Mouse (Mus musculus) neural tube, embryonic 15.5 days (tissue): ENCODE data around the gene Palm2. TPM values are rescaled to one million over a fixed set of nuclear protein-coding genes. Genes with fewer than 3 reads are reported as not detected.

Experiments
- ATAC-seq: fragments of 200-750 bp; cut with Nextera tagmentation; 2 replicates; pipeline ENCODE4 v1.8.0; 2017; ENCODE audit warnings: mild to moderate bottlenecking, moderate TSS enrichment, moderate library complexity; ENCODE audit not compliant: low FRiP score
- H3K27ac ChIP-seq: fragments of 300-500 bp; sonication (generic); replicated peaks from 2 replicates; pipeline ENCODE4 v1.5.1; 2015; ENCODE audit warnings: mild to moderate bottlenecking, inconsistent platforms
- H3K27me3 ChIP-seq: fragments of 300-500 bp; sonication (generic); replicated peaks from 2 replicates; pipeline ENCODE4 v1.6.1; 2015; ENCODE audit warnings: inconsistent platforms
- H3K36me3 ChIP-seq: fragments of 300-500 bp; sonication (generic); 2 replicates; pipeline ENCODE4 v1.6.1; 2015; ENCODE audit warnings: inconsistent platforms
- H3K4me1 ChIP-seq: fragments of 300-500 bp; sonication (generic); 2 replicates; pipeline ENCODE4 v1.6.1; 2015; ENCODE audit warnings: inconsistent platforms
- H3K4me2 ChIP-seq: fragments of 300-500 bp; sonication (generic); 2 replicates; pipeline ENCODE4 v1.6.1; 2015; ENCODE audit warnings: inconsistent platforms, mild to moderate bottlenecking, moderate library complexity
- H3K4me3 ChIP-seq: fragments of 300-500 bp; sonication (generic); replicated peaks from 2 replicates; pipeline ENCODE4 v1.5.1; 2015; ENCODE audit warnings: mild to moderate bottlenecking, inconsistent platforms
- H3K9ac ChIP-seq: fragments of 300-500 bp; sonication (generic); replicated peaks from 2 replicates; pipeline ENCODE4 v1.6.1; 2015; ENCODE audit warnings: mild to moderate bottlenecking, inconsistent platforms
- H3K9me3 ChIP-seq: fragments of 300-500 bp; sonication (generic); replicated peaks from 2 replicates; pipeline ENCODE4 v1.6.1; 2016; ENCODE audit warnings: inconsistent platforms
- WGBS: fragments of 180-500 bp; shearing (Covaris S2); methylation state at CpG from one replicate; pipeline ENCODE4 v1.1.7; 2015; ENCODE audit warnings: mixed read lengths; 5-methylcytosine and 5-hydroxymethylcytosine counted together
- polyA plus RNA-seq: library from polyadenylated mRNA; unstranded; fragments of >200 nt; fragmentation: Nextera tagmentation; extraction: Ambion mirVana; gene quantifications from 2 replicates; pipeline ENCODE4 v1.2.1, GENCODE M21; 2015

Palm2 gene
- polyA plus RNA-seq, 1 experiment from 2014 or later, result 16.9 TPM

GRCm38 (mm10) chr4:57514003-57514937 lies 80.2 kb downstream of the Palm2 start:
- Histone ChIP-seq H3K4me3 (no peak overlapping the region), H3K4me1 (no peaks in the 10 kb centered on the region), H3K27ac (no peak overlapping the region), H3K9me3 (no peaks in the 10 kb centered on the region), H3K27me3 (no peaks in the 10 kb centered on the region), H3K4me2 (no peak overlapping the region), H3K9ac (no peak overlapping the region), H3K36me3 (no peaks in the 10 kb centered on the region)
- WGBS, result 72% methylated on average over 31 of the region's 31 CpGs
- ATAC-seq, result no peak

- Histone ChIP-seq H3K9ac (no peak overlapping the region), H3K36me3 (no peaks in the 10 kb centered on the region), H3K4me3 (no peak overlapping the region), H3K4me1 (no peaks in the 10 kb centered on the region), H3K27me3 (no peaks in the 10 kb centered on the region), H3K9me3 (no peaks in the 10 kb centered on the region), H3K27ac (no peak overlapping the region), H3K4me2 (no peak overlapping the region)
- 78% methylated on average over 2 of the region's 2 CpGs for WGBS
- no peak for ATAC-seq
Measured at GRCm38 (mm10) chr4:57515356-57515755, 81.3 kb downstream of the Palm2 start.

GRCm38 (mm10) chr4:57523456-57523855 lies 89.4 kb downstream of the Palm2 start:
- H3K4me2 ChIP-seq, result no peak overlapping the region
- H3K27ac ChIP-seq, result no peak overlapping the region
- no peaks in the 10 kb centered on the region for H3K27me3 ChIP-seq
- no peaks in the 10 kb centered on the region for H3K9me3 ChIP-seq
- 94% methylated on average over 15 of the region's 15 CpGs for WGBS
- no peaks in the 10 kb centered on the region for H3K36me3 ChIP-seq
- ATAC-seq, result no peak
- H3K9ac ChIP-seq, result no peak overlapping the region
- no peak overlapping the region for H3K4me3 ChIP-seq
- H3K4me1 ChIP-seq, result no peaks in the 10 kb centered on the region

GRCm38 (mm10) chr4:57524461-57524860 lies 90.4 kb downstream of the Palm2 start:
- Histone ChIP-seq H3K27me3 (no peaks in the 10 kb centered on the region), H3K4me2 (no peak overlapping the region), H3K36me3 (no peaks in the 10 kb centered on the region), H3K9ac (no peak overlapping the region), H3K4me1 (no peaks in the 10 kb centered on the region), H3K9me3 (no peaks in the 10 kb centered on the region), H3K4me3 (no peak overlapping the region), H3K27ac (no peak overlapping the region)
- no peak for ATAC-seq
- 75% methylated on average over 3 of the region's 3 CpGs for WGBS

- Histone ChIP-seq H3K9me3 (no peaks in the 10 kb centered on the region), H3K9ac (no peak overlapping the region), H3K4me3 (no peak overlapping the region), H3K4me2 (no peak overlapping the region), H3K4me1 (no peaks in the 10 kb centered on the region), H3K27me3 (no peaks in the 10 kb centered on the region), H3K27ac (no peak overlapping the region), H3K36me3 (no peaks in the 10 kb centered on the region)
- WGBS, result 86% methylated on average over 9 of the region's 9 CpGs
- ATAC-seq, result no peak
Measured at GRCm38 (mm10) chr4:57525221-57526011, 91.4 kb downstream of the Palm2 start.

- no peaks in the 10 kb centered on the region for H3K36me3 ChIP-seq
- H3K4me2 ChIP-seq, result no peak overlapping the region
- ATAC-seq, result no peak
- no peaks in the 10 kb centered on the region for H3K9me3 ChIP-seq
- no peaks in the 10 kb centered on the region for H3K27me3 ChIP-seq
- H3K9ac ChIP-seq, result no peak overlapping the region
- H3K4me3 ChIP-seq, result no peak overlapping the region
- no peak overlapping the region for H3K27ac ChIP-seq
- H3K4me1 ChIP-seq, result no peaks in the 10 kb centered on the region
Measured at GRCm38 (mm10) chr4:57528296-57528695, 94.2 kb downstream of the Palm2 start.

GRCm38 (mm10) chr4:57533686-57534085 lies 99.6 kb downstream of the Palm2 start:
- Histone ChIP-seq H3K4me2 (no peak overlapping the region), H3K36me3 (no peaks in the 10 kb centered on the region), H3K4me1 (no peaks in the 10 kb centered on the region; the same call in 1 of the 2 replicates), H3K9me3 (no peaks in the 10 kb centered on the region), H3K27ac (no peak overlapping the region), H3K4me3 (no peak overlapping the region), H3K27me3 (no peaks in the 10 kb centered on the region), H3K9ac (no peak overlapping the region)
- no peak for ATAC-seq
- 81% methylated on average over 6 of the region's 6 CpGs for WGBS

GRCm38 (mm10) chr4:57534232-57534631 lies 100.2 kb downstream of the Palm2 start:
- Histone ChIP-seq H3K4me2 (no peak overlapping the region), H3K27me3 (no peaks in the 10 kb centered on the region), H3K36me3 (no peaks in the 10 kb centered on the region), H3K9ac (no peak overlapping the region), H3K27ac (no peak overlapping the region), H3K4me3 (no peak overlapping the region), H3K4me1 (no peaks in the 10 kb centered on the region; the same call in 1 of the 2 replicates), H3K9me3 (no peaks in the 10 kb centered on the region)
- WGBS, result 70% methylated on average over 6 of the region's 6 CpGs
- no peak for ATAC-seq

- no peaks in the 10 kb centered on the region for H3K27me3 ChIP-seq
- H3K4me2 ChIP-seq, result no peak overlapping the region
- WGBS, result 89% methylated on average over 4 of the region's 4 CpGs
- no peak for ATAC-seq
- H3K4me1 ChIP-seq, result no peaks in the 10 kb centered on the region; the same call in 1 of the 2 replicates
- no peak overlapping the region for H3K9ac ChIP-seq
- H3K27ac ChIP-seq, result no peak overlapping the region
- no peak overlapping the region for H3K4me3 ChIP-seq
- H3K36me3 ChIP-seq, result no peaks in the 10 kb centered on the region
- H3K9me3 ChIP-seq, result no peaks in the 10 kb centered on the region
Measured at GRCm38 (mm10) chr4:57535087-57535486, 101.0 kb downstream of the Palm2 start.

GRCm38 (mm10) chr4:57538029-57538688 lies 104.1 kb downstream of the Palm2 start:
- H3K36me3 ChIP-seq, result no peaks in the 10 kb centered on the region
- H3K4me1 ChIP-seq, result no peaks in the 10 kb centered on the region; the same call in 1 of the 2 replicates
- 37% methylated on average over 4 of the region's 4 CpGs for WGBS
- no peak overlapping the region for H3K27ac ChIP-seq
- no peak overlapping the region for H3K9ac ChIP-seq
- no peak; the same call in 1 of the 2 replicates for ATAC-seq
- no peak overlapping the region for H3K4me3 ChIP-seq
- no peaks in the 10 kb centered on the region for H3K27me3 ChIP-seq
- H3K9me3 ChIP-seq, result no peaks in the 10 kb centered on the region
- no peak overlapping the region for H3K4me2 ChIP-seq

GRCm38 (mm10) chr4:57543692-57544256 lies 109.7 kb downstream of the Palm2 start:
- Histone ChIP-seq H3K9me3 (no peaks in the 10 kb centered on the region), H3K4me3 (no peak overlapping the region), H3K4me2 (no peak overlapping the region; the same call in 1 of the 2 replicates), H3K27me3 (no peaks in the 10 kb centered on the region), H3K4me1 (no peaks in the 10 kb centered on the region), H3K27ac (no peak overlapping the region; the same call in 1 of the 2 replicates), H3K9ac (no peak overlapping the region), H3K36me3 (no peaks in the 10 kb centered on the region)
- no peak; the same call in 1 of the 2 replicates for ATAC-seq
- 11% methylated on average over 6 of the region's 6 CpGs for whole genome bisulfite sequencing
